Mouse (Mus musculus) embryonic fibroblast, embryonic 13.5 days (primary cell): Measurements from ENCODE around the gene Rdh1.

ENCODE experiments used
- CTCF ChIP-seq: IDR thresholded peaks from 2 replicates; pipeline ENCODE4 v1.5.1; 2011; ENCODE audit warnings: mild to moderate bottlenecking, control low read depth, low read length, moderate library complexity, borderline replicate concordance; ENCODE audit not compliant: insufficient read depth
- POLR2A ChIP-seq: IDR thresholded peaks from 2 replicates; pipeline ENCODE4 v1.6.1; 2011; ENCODE audit warnings: low read depth, mild to moderate bottlenecking, control low read depth, low read length, moderate library complexity

DNA sequence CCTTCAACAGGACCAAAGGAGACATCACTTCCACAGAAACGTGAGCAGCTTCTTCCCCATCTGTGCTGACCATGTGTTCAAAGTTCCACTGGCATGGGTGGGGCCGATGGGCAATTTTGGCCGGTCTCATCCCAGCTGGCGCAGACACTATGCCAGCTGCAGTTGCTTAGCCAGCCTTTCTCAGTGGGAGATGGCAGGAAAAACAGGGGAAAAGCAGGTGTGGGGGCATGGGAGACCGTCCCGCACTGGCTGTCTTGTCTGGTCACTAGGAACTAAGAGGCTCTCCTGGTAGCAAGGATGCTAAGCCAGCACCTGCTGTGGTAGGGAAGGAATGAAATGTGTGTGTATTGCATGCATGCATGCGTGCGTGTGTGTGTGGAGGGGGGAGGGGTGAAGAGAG, 31.1 kb upstream of the Rdh1 start:
- TF ChIP-seq CTCF, result no peak
- TF ChIP-seq POLR2A, result no peak
